Mouse (Mus musculus) midbrain, postnatal 0 days (tissue): ENCODE measurements around the gene Dennd6a. TPM values are rescaled to one million over a fixed set of nuclear protein-coding genes. Genes with fewer than 3 reads are reported as not detected.
"Not testable (repeated sequence)": the region's sequence is repeated elsewhere in the genome, so short reads cannot be mapped to it uniquely, and the experiment has no call there.

Experiments used
- ATAC-seq: fragments of 200-750 bp; cut with Nextera tagmentation; 2 replicates; pipeline ENCODE4 v1.8.0; 2017; ENCODE audit warnings: moderate number of reproducible peaks, mild to moderate bottlenecking, moderate TSS enrichment, moderate library complexity; ENCODE audit not compliant: low FRiP score
- DNase-seq: peaks from one replicate; pipeline ENCODE4 v3.0.0-alpha.2; 2015; ENCODE audit warnings: low spot score
- H3K27ac ChIP-seq: fragments of 300-500 bp; sonication (generic); 2 replicates; pipeline ENCODE4 v1.5.1; 2014; ENCODE audit warnings: low read depth, mild to moderate bottlenecking, low read length, mixed read lengths
- H3K27me3 ChIP-seq: fragments of 300-500 bp; sonication (generic); 2 replicates; pipeline ENCODE4 v1.6.1; 2014; ENCODE audit warnings: low read length, control low read depth, mixed read lengths; ENCODE audit not compliant: insufficient read depth
- H3K36me3 ChIP-seq: fragments of 300-500 bp; sonication (generic); 2 replicates; pipeline ENCODE4 v1.6.1; 2014; ENCODE audit warnings: low read length, control low read depth, mixed read lengths; ENCODE audit not compliant: insufficient read depth
- H3K4me1 ChIP-seq: fragments of 300-500 bp; sonication (generic); 2 replicates; pipeline ENCODE4 v1.6.1; 2014; ENCODE audit warnings: mild to moderate bottlenecking, control low read depth, antibody characterized with exemption, low read length, mixed read lengths; ENCODE audit not compliant: insufficient read depth
- H3K4me2 ChIP-seq: fragments of 300-500 bp; sonication (generic); 2 replicates; pipeline ENCODE4 v1.6.1; 2014; ENCODE audit warnings: low read depth, mild to moderate bottlenecking, low read length, mixed read lengths; ENCODE audit not compliant: poor library complexity, severe bottlenecking
- H3K4me3 ChIP-seq: fragments of 300-500 bp; sonication (generic); 2 replicates; pipeline ENCODE4 v1.5.1; 2014; ENCODE audit warnings: low read depth, mild to moderate bottlenecking, low read length, moderate library complexity
- H3K9ac ChIP-seq: fragments of 300-500 bp; sonication (generic); replicated peaks from 2 replicates; pipeline ENCODE4 v1.6.1; 2014; ENCODE audit warnings: mild to moderate bottlenecking, low read length, moderate library complexity, mixed read lengths; ENCODE audit not compliant: poor library complexity, severe bottlenecking
- H3K9me3 ChIP-seq: fragments of 300-500 bp; sonication (generic); 2 replicates; pipeline ENCODE4 v1.6.1; 2016; ENCODE audit warnings: low read length, control low read depth
- CTCF ChIP-seq: IDR thresholded peaks from 2 replicates; pipeline ENCODE4 v1.5.1; 2016; ENCODE audit warnings: antibody characterized with exemption, mild to moderate bottlenecking
- WGBS: fragments of 180-500 bp; shearing (Covaris S2); extraction: QIAGEN DNeasy Blood & Tissue Kit; methylation state at CpG from one replicate; pipeline ENCODE4 v1.1.7; 2014; 5-methylcytosine and 5-hydroxymethylcytosine counted together
- polyA plus RNA-seq: library from polyadenylated mRNA; unstranded; fragments of >200 nt; fragmentation: Nextera tagmentation; extraction: Ambion mirVana; gene quantifications from 2 replicates; pipeline ENCODE4 v1.2.1, GENCODE M21; 2015
- total RNA-seq: library from RNA; depleted of rRNA; stranded (reverse); fragments of >200 nt; gene quantifications from 2 replicates; pipeline ENCODE4 v1.2.3, GENCODE M21; 2014

Gene Dennd6a
- total and polyA plus RNA-seq, 2 experiments from 2014 or later = 9.5 to 26.1 TPM

DNA sequence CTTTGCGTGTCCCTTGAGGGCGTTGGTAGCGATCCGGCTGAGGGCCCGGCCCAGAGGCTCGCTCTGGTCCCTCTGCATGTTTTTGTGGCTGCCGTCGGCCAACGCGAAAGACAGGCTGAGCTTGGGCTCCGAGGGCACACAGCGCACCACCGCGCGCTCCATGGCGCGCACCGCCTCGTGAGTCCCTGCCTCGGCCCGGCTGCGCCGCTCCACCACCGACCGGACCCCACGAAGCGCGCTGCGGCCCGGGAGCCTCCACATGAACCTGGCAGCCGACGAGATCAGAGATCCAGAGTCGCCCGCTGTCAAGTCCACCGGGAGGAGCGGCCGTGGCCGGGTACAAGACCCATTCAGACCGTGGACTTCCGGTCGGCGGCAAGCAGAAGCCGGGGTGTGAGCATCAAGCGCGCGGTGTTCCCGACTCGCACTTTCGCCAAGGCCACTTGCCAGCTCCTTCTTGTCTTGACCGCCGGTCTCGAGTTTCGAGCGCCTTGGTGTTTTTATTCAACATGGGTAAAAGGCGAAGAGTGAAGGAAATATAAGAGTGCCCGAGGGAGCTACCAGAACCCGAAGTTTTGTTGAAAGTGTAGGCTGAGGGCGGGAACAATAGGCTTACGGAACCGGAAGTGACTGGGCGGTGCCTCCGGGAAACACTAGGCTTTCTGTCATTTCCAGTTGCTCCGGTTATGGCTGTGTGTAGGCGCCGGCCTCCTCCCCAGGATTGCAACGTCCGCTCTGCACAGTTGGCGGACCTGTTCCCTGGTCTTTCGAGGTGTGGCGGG, 95.8 kb downstream of the Dennd6a start, which contains the start of gene Pde12:
Pde12 (minus strand) TSS at position 592 of the 782 bp plus-strand sequence.
- Histone ChIP-seq H3K4me1 (0 out of 2 replicates have a peak, but pooled peaks cover 5% of the 10 kb centered on the region), H3K27me3 (no peaks in the 10 kb centered on the region), H3K27ac (peak within 1 kb of the TSS; percentile 87), H3K4me2 (peak within 1 kb of the TSS; percentile 85), H3K4me3 (peak within 1 kb of the TSS; percentile 95), H3K9ac (peak within 1 kb of the TSS; percentile 84), H3K9me3 (no peaks in the 10 kb centered on the region), H3K36me3 (peaks cover 9% of the 10 kb centered on the region)
- ATAC-seq = peak; percentile 92
- 1% methylated on average over 69 of the region's 70 CpGs for WGBS
- DNase-seq = peak; percentile 94
- no peak; the same call in 1 of the 2 replicates for TF ChIP-seq CTCF

DNA sequence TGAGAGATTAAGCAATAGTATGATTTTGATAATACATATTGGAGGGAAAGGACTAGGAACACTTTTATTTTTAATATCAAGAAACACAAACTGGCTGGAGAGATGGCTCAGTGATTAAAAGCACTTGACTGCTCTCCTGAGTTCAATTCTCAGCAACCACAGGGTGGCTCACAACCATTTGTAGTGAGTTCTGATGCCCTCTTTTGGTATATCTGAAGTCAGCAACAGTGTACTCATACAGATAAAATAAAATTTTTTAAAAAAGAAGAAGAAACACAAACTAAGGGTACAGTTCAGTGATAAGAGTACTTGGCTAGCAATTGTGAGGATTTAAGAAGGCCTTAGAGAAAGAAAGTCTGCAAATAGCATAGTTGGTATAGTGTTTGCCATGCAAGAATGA, 97.3 kb downstream of the Dennd6a start:
- ATAC-seq = no peak
- H3K36me3 ChIP-seq = 0 out of 2 replicates have a peak, but pooled peaks cover 3% of the 10 kb centered on the region
- no peak overlapping the region for H3K27ac ChIP-seq
- 0 out of 2 replicates have a peak, but pooled peaks cover 2% of the 10 kb centered on the region for H3K27me3 ChIP-seq
- TF ChIP-seq CTCF = peak; percentile 61
- peak; percentile 9 for DNase-seq
- no peak overlapping the region for H3K9ac ChIP-seq
- H3K4me3 ChIP-seq = no peak overlapping the region
- 0 out of 2 replicates have a peak, but pooled peaks cover 5% of the 10 kb centered on the region for H3K4me1 ChIP-seq
- H3K9me3 ChIP-seq = no peaks in the 10 kb centered on the region
- H3K4me2 ChIP-seq = no peak overlapping the region

DNA sequence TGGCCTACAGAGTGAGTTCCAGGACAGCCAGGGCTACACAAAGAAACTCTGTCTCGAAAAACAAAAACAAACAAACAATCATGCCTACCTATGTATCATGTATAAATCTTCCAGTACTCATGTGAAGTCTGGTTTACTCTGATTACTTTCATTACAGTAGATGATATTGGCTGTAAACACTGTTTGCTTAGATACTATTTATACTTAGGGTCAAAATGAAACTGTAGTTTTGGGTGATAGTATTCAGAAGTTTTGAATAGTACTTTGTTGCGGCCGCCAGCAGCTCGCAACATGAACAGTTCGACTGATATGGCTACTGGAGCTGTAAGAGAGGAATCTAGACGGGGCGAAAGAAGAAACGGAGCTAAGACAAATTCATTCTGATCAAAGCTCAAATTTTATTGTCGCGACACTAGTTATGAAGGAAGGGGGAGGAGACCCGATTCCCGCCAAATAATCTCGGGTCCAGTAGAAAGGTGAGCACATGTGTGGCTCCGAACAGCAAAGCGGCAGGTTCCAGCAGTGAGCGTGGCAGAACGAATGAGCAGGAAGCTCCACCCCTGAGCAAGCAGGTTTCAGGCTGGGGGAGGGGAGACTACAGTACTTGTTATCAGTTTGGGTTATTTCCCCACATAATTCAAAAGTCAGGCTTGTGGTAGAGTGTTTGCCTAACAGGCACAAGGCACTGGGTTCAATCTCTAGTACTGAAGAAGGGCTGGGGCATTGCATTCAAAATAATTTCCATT, 98.4 kb downstream of the Dennd6a start:
- not testable (repeated sequence) for H3K9me3 ChIP-seq, H3K27ac ChIP-seq, H3K4me3 ChIP-seq, H3K4me1 ChIP-seq, H3K9ac ChIP-seq, H3K27me3 ChIP-seq, ATAC-seq, H3K36me3 ChIP-seq, H3K4me2 ChIP-seq, DNase-seq
- 73% methylated on average over 17 of the region's 17 CpGs for WGBS

- not testable (repeated sequence) for H3K4me2 ChIP-seq, H3K4me1 ChIP-seq, H3K9me3 ChIP-seq, H3K4me3 ChIP-seq, H3K36me3 ChIP-seq, DNase-seq, H3K27ac ChIP-seq, ATAC-seq, H3K27me3 ChIP-seq, H3K9ac ChIP-seq
- 86% methylated on average over 2 of the region's 2 CpGs for WGBS
Measured at GRCm38 (mm10) chr14:26674476-26675169, 101.0 kb downstream of the Dennd6a start.

DNA sequence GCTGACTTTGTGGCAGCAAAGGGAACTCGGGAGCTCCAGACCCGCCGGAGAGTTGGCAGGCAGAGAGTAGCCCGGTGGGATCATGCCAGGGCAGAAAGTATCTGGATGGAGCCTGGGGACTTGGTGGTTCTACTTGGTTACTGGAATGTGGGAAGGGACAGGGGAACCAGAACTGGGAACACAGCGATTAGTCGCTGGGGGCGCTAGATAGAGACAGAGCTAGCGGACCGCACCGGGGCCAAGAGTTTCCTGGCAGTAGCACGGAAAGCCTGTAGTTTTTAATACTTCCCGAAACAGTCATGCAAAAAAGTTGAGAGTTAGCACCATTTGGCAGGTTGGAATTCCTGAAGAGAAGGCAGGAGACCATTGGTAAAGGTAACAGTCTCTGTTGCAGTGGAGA, 101.7 kb downstream of the Dennd6a start:
- no peak for ATAC-seq
- 26% methylated on average over 12 of the region's 12 CpGs for WGBS

More for the DNA sequence above, 101.7 kb downstream of the Dennd6a start:
- Histone ChIP-seq H3K27me3 (0 out of 2 replicates have a peak, but pooled peaks cover 3% of the 10 kb centered on the region), H3K9ac (no peak overlapping the region), H3K4me2 (no peak overlapping the region), H3K9me3 (no peaks in the 10 kb centered on the region), H3K4me1 (no peaks in the 10 kb centered on the region), H3K36me3 (no peaks in the 10 kb centered on the region), H3K4me3 (no peak overlapping the region), H3K27ac (no peak overlapping the region)
- peak; percentile 30 for DNase-seq
- TF ChIP-seq CTCF = peak; percentile 34
